Mouse (Mus musculus): ENCODE data around the gene Fbln1. TPM values are rescaled to one million over a fixed set of nuclear protein-coding genes. Genes with fewer than 3 reads are reported as not detected.

The Fbln1 gene
- 10 to 100 TPM; 10.3 to 10.8 TPM for total RNA-seq (2021)

DNA sequence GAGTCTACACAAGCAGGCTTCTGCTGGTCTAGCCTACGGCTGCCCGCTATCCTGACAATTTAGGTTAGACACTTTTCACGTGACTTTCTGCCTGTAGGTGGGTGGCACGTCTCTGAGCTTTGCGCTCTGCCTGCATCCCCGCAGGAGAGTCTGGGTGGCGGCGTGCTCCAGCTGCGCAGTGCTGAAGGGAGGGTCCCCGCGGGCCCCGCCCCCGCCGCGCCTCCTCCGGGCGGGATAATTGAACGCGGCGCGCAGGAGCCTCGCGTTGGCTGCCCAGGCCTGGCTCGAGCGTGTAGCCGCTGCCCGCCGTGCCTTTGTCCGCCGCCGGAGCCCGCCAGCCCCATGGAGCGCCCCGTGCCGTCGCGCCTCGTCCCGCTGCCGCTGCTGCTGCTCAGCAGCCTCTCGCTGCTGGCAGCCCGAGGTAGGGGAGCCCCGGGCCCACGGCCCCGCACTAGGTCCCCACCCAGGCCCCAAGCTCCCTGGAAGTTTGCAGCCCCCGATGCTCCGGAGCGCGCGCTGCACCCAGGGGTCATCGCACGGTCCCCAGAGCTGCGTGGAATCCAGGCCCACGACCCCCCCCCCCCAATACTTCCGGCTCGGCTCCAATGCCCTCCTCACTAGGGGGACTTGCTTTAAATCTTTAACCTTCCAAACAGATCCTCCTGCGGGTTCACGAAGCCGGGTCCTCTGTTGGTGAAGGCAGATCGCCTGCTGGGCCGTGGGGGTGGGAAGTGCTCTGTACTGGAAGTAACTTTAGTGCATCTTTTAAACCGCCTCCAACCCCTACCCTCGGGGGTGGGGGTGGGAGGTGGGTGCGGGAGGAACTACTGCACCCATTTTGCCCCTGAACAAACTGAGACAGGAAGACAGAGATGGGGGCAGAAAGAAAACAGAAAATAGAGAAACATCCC lies at the start of gene Fbln1:
Fbln1 (plus strand) TSS at position 158 of the 911 bp plus-strand sequence.
- intact Hi-C loops (cut with DNase I), result no loop called here
- peak; percentile 70 to 78 for DNase-seq (ENCODE audit: low spot score in 2 of 2)

GRCm38 (mm10) chr15:85156198-85156597 lies 49.6 kb upstream of the Fbln1 start:
- DNase-seq (ENCODE audit: low spot score in 2 of 2), result no peak
- intact Hi-C loops (cut with DNase I), result no loop called here

- intact Hi-C loops (cut with DNase I), result no loop called here
These were observed 44.3 kb upstream of the Fbln1 start for GRCm38 (mm10) chr15:85161416-85161815.

GRCm38 (mm10) chr15:85162693-85163663 lies 42.8 kb upstream of the Fbln1 start:
- no peak for DNase-seq (ENCODE audit: low spot score in 2 of 2)
- intact Hi-C loops (cut with DNase I), result no loop called here

More at GRCm38 (mm10) chr15:85161416-85161815, 44.3 kb upstream of the Fbln1 start:
- no peak for DNase-seq (ENCODE audit: low spot score in 2 of 2)

DNA sequence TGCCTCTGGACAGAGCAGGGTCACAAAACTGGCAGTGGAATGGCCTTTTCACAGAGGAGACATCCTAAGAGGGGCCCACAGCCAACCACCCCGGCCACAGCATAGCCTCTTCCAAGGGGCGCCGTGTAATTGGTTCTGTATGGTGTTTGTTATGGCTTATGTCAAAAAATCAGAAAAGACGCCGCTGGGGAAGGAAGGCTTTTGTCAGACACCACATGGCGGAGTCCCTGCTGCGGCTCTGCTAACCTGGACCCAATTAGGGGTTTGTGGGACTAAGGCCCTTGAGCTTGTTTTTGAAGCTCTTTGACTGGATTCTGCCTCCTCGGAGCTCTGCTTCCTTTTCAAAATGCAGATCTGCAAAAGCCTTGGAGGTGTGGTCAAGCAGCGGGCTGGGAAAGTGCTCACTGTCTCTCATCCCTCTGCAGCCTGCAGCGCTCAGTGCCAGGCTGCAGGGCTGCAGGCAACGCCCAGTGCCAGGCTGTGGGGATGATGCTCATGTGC lies 39.3 kb upstream of the Fbln1 start:
- no peak for DNase-seq (ENCODE audit: low spot score in 2 of 2)
- intact Hi-C loops (cut with DNase I), result no loop called here

- intact Hi-C loops (cut with DNase I), result no loop called here
- DNase-seq (ENCODE audit: low spot score in 2 of 2), result no peak
These were observed 38.6 kb upstream of the Fbln1 start for GRCm38 (mm10) chr15:85167086-85167679.

GRCm38 (mm10) chr15:85172054-85172453 lies 33.7 kb upstream of the Fbln1 start:
- intact Hi-C loops (cut with DNase I), result no loop called here
- DNase-seq (ENCODE audit: low spot score in 2 of 2), result no peak

DNA sequence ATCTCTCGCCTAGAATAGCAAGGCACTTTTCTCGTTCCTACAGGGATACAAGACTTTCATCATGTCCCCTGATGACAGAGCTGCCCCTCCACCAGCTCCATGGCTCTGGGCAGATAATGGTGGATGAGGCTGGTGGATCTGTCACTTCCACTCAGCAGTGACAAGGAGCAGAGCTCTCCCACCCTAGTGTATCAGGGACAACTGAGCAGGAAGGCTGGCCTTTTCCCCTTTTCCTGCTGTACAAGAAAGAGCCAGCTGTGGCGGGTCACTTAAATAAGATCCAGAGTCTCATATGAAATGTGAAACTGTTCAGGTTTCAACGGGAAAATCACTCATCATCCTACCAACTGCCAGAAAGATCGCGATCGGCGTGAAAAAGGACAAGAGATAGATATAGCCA lies 32.3 kb upstream of the Fbln1 start:
- intact Hi-C loops (cut with DNase I), result no loop called here

DNA sequence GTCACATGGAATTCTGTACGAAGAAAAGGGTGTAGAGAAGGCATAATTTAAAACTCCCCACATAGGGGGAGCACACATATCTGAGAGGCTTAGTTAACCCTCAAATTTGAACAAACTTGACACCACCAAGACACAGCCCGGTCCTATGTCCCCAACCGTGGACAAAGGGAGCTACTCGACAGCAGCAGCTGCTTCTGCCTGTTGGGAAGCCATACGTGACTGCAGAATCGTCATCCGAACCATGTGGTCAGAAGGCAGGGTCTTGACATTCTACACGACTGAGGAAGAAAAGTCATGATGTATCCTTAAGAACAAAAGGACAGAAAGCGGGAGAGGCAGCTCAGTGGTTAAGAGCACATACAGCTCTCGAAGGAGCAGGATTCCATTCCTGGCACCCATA lies 31.7 kb upstream of the Fbln1 start:
- intact Hi-C loops (cut with DNase I), result no loop called here
- DNase-seq (ENCODE audit: low spot score in 2 of 2), result no peak

More for the DNA sequence above, 32.3 kb upstream of the Fbln1 start:
- DNase-seq (ENCODE audit: low spot score in 2 of 2), result no peak

GRCm38 (mm10) chr15:85177576-85177975 lies 28.2 kb upstream of the Fbln1 start:
- intact Hi-C loops (cut with DNase I), result no loop called here

GRCm38 (mm10) chr15:85178172-85178571 lies 27.6 kb upstream of the Fbln1 start:
- intact Hi-C loops (cut with DNase I), result no loop called here
- no peak for DNase-seq (ENCODE audit: low spot score in 2 of 2)

More at GRCm38 (mm10) chr15:85177576-85177975, 28.2 kb upstream of the Fbln1 start:
- DNase-seq (ENCODE audit: low spot score in 2 of 2), result peak in 1 of 2 experiments; percentile 38

- DNase-seq (ENCODE audit: low spot score in 2 of 2), result no peak
These were observed 26.1 kb upstream of the Fbln1 start for GRCm38 (mm10) chr15:85179528-85180180.

DNA sequence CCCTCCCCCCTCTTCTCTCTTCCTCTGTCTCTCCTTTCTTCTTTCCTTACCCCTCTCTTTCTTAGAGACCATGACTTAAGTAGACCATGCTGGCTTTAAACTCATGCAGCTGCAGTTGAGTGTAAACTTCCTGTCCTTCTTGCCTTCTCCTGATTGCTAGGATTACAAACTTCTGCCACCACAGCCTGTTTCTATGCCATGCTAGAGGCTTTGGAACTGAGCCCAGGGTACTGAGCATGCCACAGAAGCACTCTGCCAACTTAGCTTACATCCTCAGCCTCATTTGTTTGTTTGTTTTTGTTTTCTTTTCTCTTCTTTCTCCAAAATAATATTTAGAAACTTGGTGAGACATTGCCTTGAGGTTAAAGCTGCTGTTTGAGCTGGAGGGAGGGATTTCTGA lies 25.4 kb upstream of the Fbln1 start:
- intact Hi-C loops (cut with DNase I), result no loop called here
- no peak for DNase-seq (ENCODE audit: low spot score in 2 of 2)

More at GRCm38 (mm10) chr15:85179528-85180180, 26.1 kb upstream of the Fbln1 start:
- intact Hi-C loops (cut with DNase I), result no loop called here

DNA sequence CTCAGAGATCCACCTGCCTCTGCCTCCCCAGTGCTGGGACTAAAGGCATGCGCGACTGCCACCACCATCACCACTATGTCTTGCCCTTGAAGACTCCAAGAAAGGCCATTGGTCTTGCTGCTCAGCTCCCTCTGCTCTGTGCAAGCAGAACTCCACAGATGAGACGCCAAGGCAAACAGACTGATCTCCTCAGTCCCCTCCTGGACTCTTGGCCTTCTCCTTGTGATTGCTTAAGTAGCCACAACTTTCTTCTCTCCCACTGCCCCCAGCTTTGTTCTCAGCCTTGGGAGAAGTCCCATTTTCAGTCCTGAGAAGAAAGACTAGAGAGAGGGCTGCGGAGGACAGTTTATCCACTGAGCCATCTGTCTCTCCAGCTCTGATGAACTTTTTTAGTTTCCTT lies 23.7 kb upstream of the Fbln1 start:
- intact Hi-C loops (cut with DNase I), result no loop called here
- DNase-seq (ENCODE audit: low spot score in 2 of 2), result no peak

DNA sequence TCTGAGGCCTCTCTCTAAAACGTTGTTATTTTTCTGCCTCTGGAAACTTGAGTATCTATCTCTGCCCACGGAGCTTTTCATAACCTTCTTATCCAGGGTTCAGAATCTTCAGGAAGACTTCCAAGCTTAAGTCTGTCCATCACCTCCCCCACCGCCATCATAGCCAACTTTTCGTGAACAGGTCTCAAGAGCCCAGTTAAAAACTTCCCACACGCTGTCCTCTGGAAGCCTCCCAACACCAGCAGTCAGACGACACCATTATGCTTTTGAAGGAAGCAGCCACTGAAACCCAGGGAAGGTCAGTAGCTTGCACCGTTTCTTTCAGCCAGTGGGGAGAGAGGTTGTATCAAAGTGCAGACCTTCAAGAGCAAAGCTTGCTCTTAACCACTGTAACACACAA lies 18.8 kb upstream of the Fbln1 start:
- intact Hi-C loops (cut with DNase I), result no loop called here
- no peak for DNase-seq (ENCODE audit: low spot score in 2 of 2)

DNA sequence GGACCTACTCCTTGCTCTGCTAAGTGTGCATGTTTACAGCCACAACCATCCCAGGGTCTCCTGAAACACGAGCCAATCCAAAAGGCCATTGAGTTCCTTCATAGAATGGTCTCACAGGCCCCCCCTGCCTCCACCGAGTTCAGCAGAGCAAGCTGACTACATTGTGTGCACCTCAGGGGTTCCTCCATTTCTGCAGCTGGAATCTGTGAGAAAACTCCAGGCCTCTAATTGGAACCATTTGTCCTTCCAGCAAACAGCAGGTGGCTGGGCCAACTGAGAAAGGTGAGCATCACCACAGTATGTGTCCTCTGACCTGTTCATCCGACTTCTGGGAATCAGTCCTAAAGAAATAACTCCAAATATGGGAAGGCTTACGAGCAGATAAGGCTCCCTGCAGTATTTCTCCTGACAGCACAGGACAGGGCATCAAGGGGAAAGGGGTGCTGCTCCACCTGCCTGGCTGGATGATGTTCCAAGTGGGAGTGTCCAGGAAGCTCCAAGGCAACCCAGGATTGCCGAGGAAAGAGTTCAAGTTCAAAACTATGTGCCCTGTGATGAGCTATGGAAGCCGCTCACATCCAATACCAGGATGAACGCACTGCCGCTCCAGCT lies 17.5 kb upstream of the Fbln1 start:
- no peak for DNase-seq (ENCODE audit: low spot score in 2 of 2)
- intact Hi-C loops (cut with DNase I), result no loop called here

DNA sequence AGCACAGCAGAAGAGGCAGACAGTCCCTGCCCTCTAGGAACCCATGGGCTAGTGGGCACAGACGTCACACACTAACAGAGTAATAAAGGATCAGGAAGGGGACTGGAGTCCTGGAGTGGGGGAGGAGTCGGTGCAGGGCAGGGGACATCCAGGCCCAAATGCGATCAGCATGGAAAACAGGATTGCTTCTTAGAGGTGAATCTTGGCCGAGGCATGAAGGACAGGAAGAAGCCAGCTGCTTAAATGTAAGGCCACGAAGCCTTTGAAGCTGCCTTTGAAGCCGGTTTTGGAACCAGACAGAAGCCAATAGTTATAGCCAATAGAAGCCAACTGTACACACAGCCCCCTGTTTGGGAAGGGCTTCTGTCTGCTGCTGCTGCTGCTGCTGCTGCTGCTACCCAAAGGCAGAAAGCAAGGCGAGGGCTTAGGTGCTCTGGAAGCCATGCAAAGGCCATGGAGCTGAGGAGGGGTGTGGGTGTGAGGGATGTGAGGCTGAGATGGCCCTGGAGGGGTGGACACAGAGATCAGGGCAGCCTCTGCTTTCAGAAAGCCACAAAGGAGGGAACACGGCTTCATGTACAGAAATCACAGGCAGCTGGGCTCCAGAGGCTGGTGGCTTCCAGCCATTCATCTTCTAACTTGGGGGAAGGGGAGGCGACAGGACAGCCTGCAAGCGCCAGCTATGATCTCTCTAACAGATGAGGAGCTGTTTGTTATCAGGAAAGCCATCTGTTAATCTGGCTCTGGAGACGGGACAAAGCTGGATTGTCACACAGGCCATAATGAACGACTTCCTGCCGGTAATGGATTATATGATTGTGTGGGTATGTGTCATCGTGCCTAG lies 5.1 kb upstream of the Fbln1 start:
- intact Hi-C loops (cut with DNase I), result no loop called here
- no peak for DNase-seq (ENCODE audit: low spot score in 2 of 2)

GRCm38 (mm10) chr15:85202199-85202598 lies 3.5 kb upstream of the Fbln1 start:
- no peak for DNase-seq (ENCODE audit: low spot score in 2 of 2)
- intact Hi-C loops (cut with DNase I), result no loop called here

All from left cerebral cortex, postnatal 25 days (tissue).